Mouse (Mus musculus) cortical plate, adult 2 months (tissue): ENCODE measurements at regions not wholly inside any gene's neighbourhood (a gene's known extent, or its start where the extent isn't known, plus 50 kb on each side); places are given as distances from the start of the nearest gene placed in this dataset.

ENCODE experiments used
- CTCF ChIP-seq: fragments of 200-500 bp; IDR thresholded peaks from 2 replicates; pipeline ENCODE4 v1.5.1; 2011; ENCODE audit warnings: mild to moderate bottlenecking, control low read depth, low read length; ENCODE audit not compliant: insufficient read depth; ENCODE audit errors: extremely low read depth
- POLR2A ChIP-seq: fragments of 200-500 bp; IDR thresholded peaks from 2 replicates; pipeline ENCODE4 v1.6.1; 2011; ENCODE audit warnings: mild to moderate bottlenecking, low read length, control low read depth; ENCODE audit not compliant: insufficient read depth; ENCODE audit errors: extremely low read depth

DNA sequence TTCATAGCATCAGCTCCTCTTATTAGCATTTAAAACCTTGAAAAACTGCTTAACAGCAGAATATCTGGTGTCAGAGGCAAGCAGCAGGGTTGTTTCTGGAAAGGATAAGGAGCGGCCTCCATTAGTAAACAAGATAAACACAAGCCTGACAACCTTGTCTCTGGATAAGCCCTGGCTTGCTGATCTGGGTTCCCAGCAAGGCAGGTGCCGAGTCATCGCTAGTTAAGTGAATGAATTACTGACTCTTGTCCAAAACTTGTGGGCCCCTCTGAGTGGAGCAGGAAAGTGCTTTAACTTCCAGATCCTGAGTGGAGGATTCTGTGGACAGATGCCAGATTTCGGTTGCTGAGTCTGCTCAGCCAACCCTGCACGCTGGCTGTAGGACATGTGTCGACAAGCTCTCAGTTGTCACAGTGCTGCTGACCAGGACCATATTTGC lies 85.6 kb upstream of the Lgalsl start:
- TF ChIP-seq CTCF (no peak), POLR2A (no peak)
